Mouse (Mus musculus) hindbrain, embryonic 12.5 days (tissue): ENCODE measurements around the gene Usp2. TPM values are rescaled to one million over a fixed set of nuclear protein-coding genes. Genes with fewer than 3 reads are reported as not detected.
A peak's percentile ranks its signal among the peaks of the same experiment; 100 is the strongest.

Source experiments
- ATAC-seq: fragments of 200-750 bp; cut with Nextera tagmentation; 2 replicates; pipeline ENCODE4 v1.8.0; 2017; ENCODE audit warnings: moderate TSS enrichment; ENCODE audit not compliant: low FRiP score
- H3K27ac ChIP-seq: fragments of 300-500 bp; sonication (generic); 2 replicates; pipeline ENCODE4 v1.5.1; 2016; ENCODE audit warnings: mild to moderate bottlenecking
- H3K27me3 ChIP-seq: fragments of 300-500 bp; sonication (generic); 2 replicates; pipeline ENCODE4 v1.6.1; 2016; ENCODE audit warnings: mild to moderate bottlenecking
- H3K36me3 ChIP-seq: fragments of 300-500 bp; sonication (generic); 2 replicates; pipeline ENCODE4 v1.6.1; 2016; ENCODE audit warnings: mild to moderate bottlenecking
- H3K4me1 ChIP-seq: fragments of 300-500 bp; sonication (generic); 2 replicates; pipeline ENCODE4 v1.6.1; 2016
- H3K4me2 ChIP-seq: fragments of 300-500 bp; sonication (generic); replicated peaks from 2 replicates; pipeline ENCODE4 v1.6.1; 2016; ENCODE audit warnings: mild to moderate bottlenecking
- H3K4me3 ChIP-seq: fragments of 300-500 bp; sonication (generic); 2 replicates; pipeline ENCODE4 v1.5.1; 2016; ENCODE audit warnings: mild to moderate bottlenecking
- H3K9ac ChIP-seq: fragments of 300-500 bp; sonication (generic); 2 replicates; pipeline ENCODE4 v1.6.1; 2016; ENCODE audit warnings: mild to moderate bottlenecking, moderate library complexity
- H3K9me3 ChIP-seq: fragments of 300-500 bp; sonication (generic); replicated peaks from 2 replicates; pipeline ENCODE4 v1.6.1; 2016; ENCODE audit warnings: mild to moderate bottlenecking
- WGBS: fragments of 180-500 bp; shearing (Covaris S2); methylation state at CpG from one replicate; pipeline ENCODE4 v1.1.7; 2016; 5-methylcytosine and 5-hydroxymethylcytosine counted together
- polyA plus RNA-seq: library from polyadenylated mRNA; unstranded; fragments of >200 nt; fragmentation: Nextera tagmentation; extraction: Ambion mirVana; gene quantifications from 2 replicates; pipeline ENCODE4 v1.2.1, GENCODE M21; 2016

Usp2 gene
- 11.5 and 14.2 TPM in 2 replicates for polyA plus RNA-seq

DNA sequence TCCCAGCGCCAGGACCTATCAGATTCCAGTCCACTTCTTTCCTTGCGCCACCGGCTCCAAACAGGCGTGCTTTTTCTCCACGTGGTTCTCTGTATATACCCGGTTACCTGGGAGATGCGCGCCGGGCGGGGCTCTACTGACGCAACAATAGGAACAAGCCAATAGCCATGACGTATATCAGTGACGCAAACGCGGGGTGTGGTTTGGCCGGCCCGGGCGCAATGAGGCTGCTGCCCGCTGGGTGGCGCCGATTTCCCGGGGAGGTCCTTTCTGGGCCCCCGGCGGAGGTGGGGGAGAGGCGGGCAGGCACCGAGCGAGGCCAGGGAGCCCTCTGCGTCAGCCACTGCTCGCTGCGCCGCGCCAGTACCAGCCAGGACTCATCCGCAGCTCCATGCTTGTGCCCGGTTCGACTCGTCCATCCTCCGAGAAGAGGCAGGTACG is at the start of gene Usp2:
Usp2 (plus strand) TSS at position 237 of the 441 bp plus-strand sequence.
- Histone ChIP-seq H3K4me1 (peaks cover 26% of the 10 kb centered on the region), H3K9ac (peak within 1 kb of the TSS; percentile 65), H3K9me3 (no peaks in the 10 kb centered on the region), H3K4me3 (peak within 1 kb of the TSS; percentile 47), H3K27me3 (no peaks in the 10 kb centered on the region; the same call in 1 of the 2 replicates), H3K4me2 (peak within 1 kb of the TSS; percentile 88), H3K27ac (no peak within 1 kb of the TSS), H3K36me3 (no peaks in the 10 kb centered on the region)
- under 1% methylated on average over 38 of the region's 38 CpGs for WGBS
- peak; percentile 98 for ATAC-seq

- H3K4me3 ChIP-seq, result no peak overlapping the region
- no peak overlapping the region for H3K27ac ChIP-seq
- 87% methylated on average over 5 of the region's 5 CpGs for WGBS
- no peaks in the 10 kb centered on the region for H3K4me1 ChIP-seq
- no peak for ATAC-seq
- H3K27me3 ChIP-seq, result no peaks in the 10 kb centered on the region
- H3K4me2 ChIP-seq, result no peak overlapping the region
- no peaks in the 10 kb centered on the region for H3K36me3 ChIP-seq
- H3K9me3 ChIP-seq, result no peaks in the 10 kb centered on the region
- H3K9ac ChIP-seq, result no peak overlapping the region
These were observed 49.0 kb upstream of the Usp2 start for GRCm38 (mm10) chr9:44017846-44018245.

- ATAC-seq, result no peak
- Histone ChIP-seq H3K9me3 (no peaks in the 10 kb centered on the region), H3K4me3 (no peak overlapping the region), H3K36me3 (no peaks in the 10 kb centered on the region), H3K4me1 (no peaks in the 10 kb centered on the region), H3K27me3 (no peaks in the 10 kb centered on the region), H3K27ac (no peak overlapping the region), H3K9ac (no peak overlapping the region), H3K4me2 (no peak overlapping the region)
- WGBS, result 86% methylated on average over 7 of the region's 7 CpGs
These were observed 46.8 kb upstream of the Usp2 start for GRCm38 (mm10) chr9:44020001-44020400.

DNA sequence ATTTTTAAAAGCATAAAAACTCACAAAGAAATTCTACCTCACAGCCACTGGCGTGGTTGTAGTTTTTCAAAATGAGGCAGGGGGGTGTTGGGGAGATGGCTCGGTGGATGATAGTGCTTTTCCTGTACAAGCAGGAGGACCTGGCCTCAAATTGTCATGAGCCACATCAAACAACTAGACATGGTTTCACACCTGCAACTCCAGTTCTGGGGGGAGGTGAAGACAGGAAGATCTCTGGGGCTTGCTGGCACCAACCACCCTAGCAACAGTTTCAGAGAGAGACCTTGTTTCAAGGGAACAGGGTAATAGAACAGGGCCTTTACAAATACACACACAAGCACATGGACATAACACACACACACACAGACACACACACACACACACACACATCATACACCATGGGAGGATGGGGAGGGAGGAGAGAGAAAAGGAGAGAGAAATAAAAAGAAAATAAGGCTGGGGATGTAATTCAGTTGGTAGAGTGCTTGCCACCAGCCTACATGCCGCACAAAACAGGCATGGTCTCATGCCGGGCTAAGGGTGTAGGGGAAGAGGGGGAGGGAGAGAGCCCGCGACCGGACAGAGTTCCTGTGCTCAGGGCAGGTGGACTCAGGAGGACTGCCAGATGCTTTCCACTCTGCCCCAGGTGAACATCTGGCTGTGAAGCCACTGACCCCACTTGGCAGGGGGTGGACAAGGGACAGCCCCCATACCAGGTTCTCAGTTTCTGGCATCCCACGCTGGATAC is 44.5 kb upstream of the Usp2 start:
- WGBS, result 63% methylated on average over 8 of the region's 8 CpGs
- no peak overlapping the region for H3K9ac ChIP-seq
- no peak overlapping the region for H3K4me3 ChIP-seq
- H3K9me3 ChIP-seq, result no peaks in the 10 kb centered on the region
- no peak overlapping the region for H3K4me2 ChIP-seq
- no peaks in the 10 kb centered on the region for H3K27me3 ChIP-seq
- no peak overlapping the region for H3K27ac ChIP-seq
- ATAC-seq, result no peak
- H3K4me1 ChIP-seq, result no peaks in the 10 kb centered on the region
- no peaks in the 10 kb centered on the region for H3K36me3 ChIP-seq

DNA sequence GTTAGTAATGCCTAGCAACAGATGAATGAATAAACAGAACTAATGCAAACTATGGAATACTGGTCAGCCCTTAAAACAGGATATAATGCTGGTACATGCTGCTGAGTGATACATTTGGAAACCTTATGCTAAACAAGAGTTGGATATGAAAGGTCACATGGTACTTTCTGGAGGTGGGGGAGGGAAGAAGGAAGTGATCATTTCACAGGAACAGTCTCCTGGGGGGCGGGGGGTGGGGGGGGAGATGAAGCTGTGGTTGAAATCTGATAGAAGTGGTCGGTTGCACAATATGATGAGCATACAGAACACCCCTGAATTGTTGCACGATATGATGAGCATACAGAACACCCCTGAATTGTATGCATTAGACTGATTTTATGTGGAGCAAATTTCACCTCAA is 42.7 kb upstream of the Usp2 start:
- ATAC-seq, result no peak
- H3K27ac ChIP-seq, result no peak overlapping the region
- no peaks in the 10 kb centered on the region for H3K36me3 ChIP-seq
- H3K9ac ChIP-seq, result no peak overlapping the region
- H3K4me1 ChIP-seq, result no peaks in the 10 kb centered on the region
- H3K4me3 ChIP-seq, result no peak overlapping the region
- no peaks in the 10 kb centered on the region for H3K9me3 ChIP-seq
- no peak overlapping the region for H3K4me2 ChIP-seq
- H3K27me3 ChIP-seq, result no peaks in the 10 kb centered on the region
- 84% methylated on average over 3 of the region's 3 CpGs for WGBS

DNA sequence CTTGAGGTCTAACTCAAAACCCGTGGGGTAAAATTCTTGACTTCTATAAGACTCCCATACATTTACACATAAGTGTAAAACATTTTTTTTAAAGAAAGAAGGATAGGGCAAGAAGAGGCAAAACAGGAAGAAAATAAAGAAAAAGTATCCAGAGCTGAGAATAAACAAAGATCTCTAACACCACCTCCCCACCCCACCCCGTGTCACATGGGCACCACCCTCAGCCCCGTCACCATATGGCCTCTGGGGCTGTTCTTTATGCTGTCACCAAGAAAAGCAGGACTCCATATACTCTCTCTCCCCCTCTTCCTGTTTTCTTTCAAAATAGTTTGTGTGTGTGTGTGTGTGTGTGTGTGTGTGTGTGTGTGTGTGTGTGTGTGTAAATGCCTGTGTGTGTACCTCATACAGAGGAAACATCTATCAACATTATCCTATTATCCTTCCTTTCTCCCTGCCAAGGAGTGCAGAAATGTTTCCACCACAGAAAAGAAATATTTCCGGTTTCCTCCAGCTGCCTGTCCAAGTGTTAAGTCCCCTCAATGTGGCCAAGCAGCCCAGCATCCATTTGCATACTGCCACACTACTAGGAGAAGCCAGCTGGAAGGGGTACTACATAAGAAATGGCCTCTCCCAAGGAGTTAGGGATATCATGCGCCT is 37.1 kb upstream of the Usp2 start:
- H3K4me1 ChIP-seq, result no peaks in the 10 kb centered on the region

DNA sequence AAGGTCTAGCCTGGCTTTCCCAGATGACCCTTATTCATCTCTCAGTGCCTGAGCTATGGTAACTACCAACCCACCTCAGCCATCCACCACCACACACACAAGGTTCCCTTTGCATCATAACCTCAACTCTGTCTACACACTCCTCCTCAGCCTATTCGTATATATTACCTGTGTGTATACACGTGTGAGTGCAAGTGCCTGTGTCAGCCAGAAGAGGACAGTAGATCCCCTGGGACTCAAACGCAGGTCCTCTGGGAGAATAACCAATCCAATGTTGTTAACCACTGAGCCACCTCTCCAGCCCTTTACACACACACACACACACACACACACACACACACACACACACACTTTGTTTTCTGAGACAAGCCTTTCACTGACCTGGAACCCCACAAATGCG is 36.2 kb upstream of the Usp2 start:
- WGBS, result 97% methylated on average over 4 of the region's 4 CpGs
- H3K36me3 ChIP-seq, result no peaks in the 10 kb centered on the region
- H3K27ac ChIP-seq, result no peak overlapping the region

More for the DNA sequence above, 37.1 kb upstream of the Usp2 start:
- H3K4me3 ChIP-seq, result no peak overlapping the region
- no peak overlapping the region for H3K4me2 ChIP-seq
- no peaks in the 10 kb centered on the region for H3K27me3 ChIP-seq
- H3K9me3 ChIP-seq, result no peaks in the 10 kb centered on the region
- no peaks in the 10 kb centered on the region for H3K36me3 ChIP-seq
- no peak overlapping the region for H3K27ac ChIP-seq
- H3K9ac ChIP-seq, result no peak overlapping the region
- 68% methylated on average over 5 of the region's 5 CpGs for WGBS
- ATAC-seq, result no peak

DNA sequence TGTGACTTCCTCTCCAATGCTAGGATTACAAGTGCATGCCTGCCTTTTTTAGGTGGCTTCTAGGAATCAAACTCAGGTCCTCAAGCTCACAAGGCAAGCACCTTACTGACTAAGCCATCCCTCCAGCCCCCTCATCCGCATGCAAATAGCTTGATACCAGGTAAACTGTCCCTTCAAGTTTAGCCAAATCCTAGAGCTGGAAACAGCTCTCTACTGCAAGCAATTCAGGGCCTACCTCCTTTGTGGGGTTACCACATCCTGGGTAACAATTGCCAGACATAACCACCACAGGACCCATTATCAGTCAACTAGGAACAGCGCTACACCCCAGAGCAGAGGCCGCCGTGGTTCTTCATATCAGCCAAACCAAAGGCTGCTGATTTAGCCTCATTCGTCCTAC is 35.7 kb upstream of the Usp2 start:
- WGBS, result 91% methylated on average over 5 of the region's 5 CpGs
- Histone ChIP-seq H3K27me3 (0 out of 2 replicates have a peak, but pooled peaks cover 5% of the 10 kb centered on the region), H3K4me2 (no peak overlapping the region), H3K27ac (no peak overlapping the region), H3K4me3 (no peak overlapping the region), H3K9ac (no peak overlapping the region), H3K36me3 (no peaks in the 10 kb centered on the region), H3K9me3 (no peaks in the 10 kb centered on the region), H3K4me1 (no peaks in the 10 kb centered on the region)
- no peak for ATAC-seq

More for the DNA sequence above, 36.2 kb upstream of the Usp2 start:
- Histone ChIP-seq H3K4me2 (no peak overlapping the region), H3K4me1 (no peaks in the 10 kb centered on the region), H3K4me3 (no peak overlapping the region), H3K9me3 (no peaks in the 10 kb centered on the region), H3K27me3 (0 out of 2 replicates have a peak, but pooled peaks cover 5% of the 10 kb centered on the region), H3K9ac (no peak overlapping the region)
- no peak for ATAC-seq

GRCm38 (mm10) chr9:44031946-44032345 is 34.9 kb upstream of the Usp2 start:
- H3K4me2 ChIP-seq, result no peak overlapping the region
- no peaks in the 10 kb centered on the region for H3K4me1 ChIP-seq
- 79% methylated on average over 4 of the region's 4 CpGs for WGBS
- H3K27ac ChIP-seq, result no peak overlapping the region
- H3K4me3 ChIP-seq, result no peak overlapping the region
- H3K9me3 ChIP-seq, result no peaks in the 10 kb centered on the region
- ATAC-seq, result no peak
- no peaks in the 10 kb centered on the region for H3K36me3 ChIP-seq
- 0 out of 2 replicates have a peak, but pooled peaks cover 5% of the 10 kb centered on the region for H3K27me3 ChIP-seq
- no peak overlapping the region for H3K9ac ChIP-seq

DNA sequence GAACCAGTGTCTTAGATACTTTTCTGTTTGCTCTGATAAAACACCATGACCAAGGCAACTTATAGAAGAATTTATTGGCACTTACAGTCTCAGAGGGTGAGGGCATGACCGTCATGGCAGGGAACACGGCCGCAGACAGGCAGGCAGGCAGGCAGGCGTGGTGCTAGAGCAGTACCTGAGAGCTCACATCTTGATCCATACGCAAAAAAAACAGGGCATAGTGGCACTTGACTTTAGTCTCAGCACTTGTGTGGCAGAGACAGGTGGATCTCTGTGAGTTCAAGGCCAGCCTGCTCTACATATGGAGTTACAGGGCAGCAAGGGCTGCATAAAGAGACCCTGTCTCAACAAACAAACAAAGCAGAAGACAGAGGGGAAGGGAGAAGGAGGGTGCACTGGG is 33.5 kb upstream of the Usp2 start:
- Histone ChIP-seq H3K9ac (no peak overlapping the region), H3K4me1 (no peaks in the 10 kb centered on the region), H3K36me3 (no peaks in the 10 kb centered on the region), H3K4me2 (no peak overlapping the region), H3K27ac (no peak overlapping the region), H3K9me3 (no peaks in the 10 kb centered on the region; the same call in 1 of the 2 replicates), H3K27me3 (0 out of 2 replicates have a peak, but pooled peaks cover 5% of the 10 kb centered on the region), H3K4me3 (no peak overlapping the region)
- ATAC-seq, result no peak
- WGBS, result 90% methylated on average over 5 of the region's 5 CpGs

- 79% methylated on average over 13 of the region's 13 CpGs for WGBS
- 0 out of 2 replicates have a peak, but pooled peaks cover 5% of the 10 kb centered on the region for H3K27me3 ChIP-seq
- ATAC-seq, result no peak
- no peaks in the 10 kb centered on the region for H3K36me3 ChIP-seq
- H3K4me2 ChIP-seq, result no peak overlapping the region
- no peak overlapping the region for H3K9ac ChIP-seq
- H3K4me3 ChIP-seq, result no peak overlapping the region
- H3K9me3 ChIP-seq, result no peaks in the 10 kb centered on the region; the same call in 1 of the 2 replicates
- no peaks in the 10 kb centered on the region for H3K4me1 ChIP-seq
- no peak overlapping the region for H3K27ac ChIP-seq
These were observed 32.7 kb upstream of the Usp2 start for GRCm38 (mm10) chr9:44033957-44034727.

DNA sequence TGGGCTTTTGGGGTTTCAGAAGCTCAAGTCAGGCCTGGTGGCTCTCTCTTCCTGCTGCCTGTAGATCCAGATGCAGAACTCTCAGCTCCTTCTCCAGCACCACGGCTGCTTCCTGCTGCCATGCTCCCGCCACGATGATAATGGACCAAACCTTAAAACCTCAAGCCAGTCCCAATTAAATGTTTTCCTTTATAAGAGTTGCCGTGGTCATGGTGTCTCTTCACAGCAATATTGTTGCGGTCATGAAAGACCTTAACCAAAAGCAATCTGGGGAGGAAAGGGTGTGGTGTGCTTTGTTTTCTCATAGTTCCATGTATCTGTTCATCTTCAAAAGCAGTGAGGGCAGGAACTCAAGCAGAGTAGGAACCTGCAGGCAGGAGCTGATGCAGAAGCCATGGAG is 29.7 kb upstream of the Usp2 start:
- Histone ChIP-seq H3K27me3 (peaks cover 20% of the 10 kb centered on the region), H3K9ac (no peak overlapping the region), H3K4me3 (no peak overlapping the region), H3K36me3 (no peaks in the 10 kb centered on the region), H3K27ac (no peak overlapping the region), H3K4me2 (no peak overlapping the region), H3K4me1 (no peaks in the 10 kb centered on the region), H3K9me3 (no peaks in the 10 kb centered on the region; the same call in 1 of the 2 replicates)
- 94% methylated on average over 5 of the region's 5 CpGs for WGBS
- no peak for ATAC-seq
